Mouse (Mus musculus) MN1 (cell line): ENCODE results near the gene Cyth2.

Experiments
- DNase-seq: peaks from one replicate; pipeline ENCODE4 v3.0.0-alpha.2; 2016; ENCODE audit warnings: low spot score

The Cyth2 gene

GRCm38 (mm10) chr7:45785388-45786135 is 28.8 kb downstream of the Cyth2 start:
- peak; percentile 83 for DNase-seq

- peak; percentile 89 for DNase-seq
Measured at GRCm38 (mm10) chr7:45784524-45785372, 29.6 kb downstream of the Cyth2 start, which contains the start of gene Sult2b1. Gene Sult2b1, minus strand, starts transcription at chr7:45784669.

- peak; percentile 74 for DNase-seq
Measured at GRCm38 (mm10) chr7:45783511-45784091, 30.8 kb downstream of the Cyth2 start, which contains the start of gene Lmtk3. Gene Lmtk3, plus strand, starts transcription at chr7:45783738.

- DNase-seq = no peak
Measured at GRCm38 (mm10) chr7:45782271-45782670, 32.1 kb downstream of the Cyth2 start.

- DNase-seq = peak; percentile 54
Measured at GRCm38 (mm10) chr7:45779081-45779641, 35.2 kb downstream of the Cyth2 start.

- no peak for DNase-seq
Measured at GRCm38 (mm10) chr7:45775237-45775636, 39.1 kb downstream of the Cyth2 start.

GRCm38 (mm10) chr7:45771101-45771500 is 43.3 kb downstream of the Cyth2 start:
- DNase-seq = peak; percentile 33

GRCm38 (mm10) chr7:45770427-45771082 is 43.8 kb downstream of the Cyth2 start:
- DNase-seq = no peak

- DNase-seq = no peak
Measured at GRCm38 (mm10) chr7:45767500-45767899, 46.9 kb downstream of the Cyth2 start.

- no peak for DNase-seq
Measured at GRCm38 (mm10) chr7:45766764-45767163, 47.6 kb downstream of the Cyth2 start.

- no peak for DNase-seq
Measured at GRCm38 (mm10) chr7:45765995-45766394, 48.4 kb downstream of the Cyth2 start.

GRCm38 (mm10) chr7:45760151-45760550 is 54.2 kb downstream of the Cyth2 start:
- DNase-seq = no peak

GRCm38 (mm10) chr7:45759400-45759799 is 55.0 kb downstream of the Cyth2 start:
- peak; percentile 28 for DNase-seq
